Mouse (Mus musculus) bone marrow, adult 2 months (tissue): ENCODE data around the gene Vasp.

ENCODE experiments used
- CTCF ChIP-seq: fragments of 200-500 bp; IDR thresholded peaks from 2 replicates; pipeline ENCODE4 v1.5.1; 2011; ENCODE audit warnings: low read length, control low read depth; ENCODE audit not compliant: control insufficient read depth, insufficient read depth
- POLR2A ChIP-seq: fragments of 200-500 bp; IDR thresholded peaks from 2 replicates; pipeline ENCODE4 v1.6.1; 2011; ENCODE audit warnings: low read depth, mild to moderate bottlenecking, control low read depth, low read length, borderline replicate concordance; ENCODE audit not compliant: control insufficient read depth

GRCm38 (mm10) chr7:19239986-19240385 lies 31.6 kb downstream of the Vasp start:
- TF ChIP-seq CTCF (no peak), POLR2A (no peak)
